Mouse (Mus musculus): Measurements from ENCODE around the gene Gm11361.

Gm11361 gene

DNA sequence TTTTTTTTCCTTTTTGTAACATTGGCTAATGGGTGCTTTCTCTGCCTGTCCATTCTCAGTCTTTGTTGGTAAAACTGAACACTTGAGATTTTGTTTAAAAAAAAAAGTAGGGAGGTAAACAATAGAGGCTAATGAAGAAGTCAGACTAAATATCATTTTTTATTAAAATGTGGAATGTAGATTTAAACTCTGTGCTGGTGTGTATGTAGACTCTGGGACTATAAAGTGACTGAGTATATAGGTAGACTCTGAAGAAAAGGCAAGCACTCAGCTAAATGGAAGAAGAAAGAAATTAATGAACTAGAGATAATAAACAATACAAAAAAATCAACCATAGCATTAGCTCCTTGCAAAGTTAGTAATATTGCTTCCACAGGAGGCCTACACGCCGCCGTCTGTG lies at the start of gene Gm11361:
Gene Gm11361 (plus strand): TSS at position 301 of the 400 bp plus-strand sequence.
- ChIA-PET POLR2A (no interaction called here), CTCF (no interaction called here)

GRCm38 (mm10) chr13:28264399-28264798 lies 7.1 kb downstream of the Gm11361 start:
- CTCF ChIA-PET, result no interaction called here
- POLR2A ChIA-PET, result no interaction called here

DNA sequence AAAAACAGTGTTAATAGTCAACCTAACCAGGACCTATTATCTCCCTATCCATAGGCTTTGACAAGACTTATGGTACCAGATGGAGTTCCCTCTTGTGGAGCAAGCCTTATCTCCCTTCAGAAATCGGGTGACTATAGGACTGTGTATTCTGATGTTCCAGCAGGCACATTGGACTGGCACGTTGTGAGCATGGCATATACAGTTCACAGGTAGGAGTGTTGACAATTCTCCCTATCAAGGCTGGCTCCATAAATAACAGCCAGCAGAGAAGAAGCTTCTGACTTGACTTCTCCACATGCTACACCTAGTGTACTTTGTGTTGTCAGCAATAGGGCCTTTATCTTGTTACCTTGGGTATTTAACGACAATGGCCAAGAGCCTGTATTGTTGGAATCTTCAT lies 30.0 kb downstream of the Gm11361 start:
- ChIA-PET POLR2A (no interaction called here), CTCF (no interaction called here)

DNA sequence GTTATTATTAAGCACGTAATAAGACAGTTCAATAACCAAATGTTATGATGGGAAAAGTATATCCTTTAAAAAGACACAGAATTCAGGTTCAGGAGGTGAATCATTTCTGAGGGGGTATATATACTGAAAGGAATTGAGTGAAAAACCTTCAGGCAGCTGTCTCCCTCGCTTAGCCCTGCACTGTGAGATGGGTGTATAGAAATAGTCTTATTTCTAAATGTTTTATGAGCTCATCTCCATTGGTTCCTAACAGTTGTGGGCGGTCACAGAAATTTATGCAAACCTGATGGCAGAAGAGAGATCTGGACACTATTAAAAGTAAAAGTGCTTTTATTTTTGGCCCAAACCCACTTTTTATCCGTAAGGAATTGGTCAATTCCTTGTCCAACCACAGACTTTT lies 36.9 kb downstream of the Gm11361 start:
- ChIA-PET CTCF (interaction anchor here in 1 of 4 experiments (1.0 kb wide), 1 partner anchor 132 kb away, joined by 3 read pairs; no protein-coding TSS in a partner anchor), POLR2A (interaction anchor here in 1 of 4 experiments (0.6 kb wide), 1 partner anchor 703 kb away, joined by 3 read pairs; no protein-coding TSS in a partner anchor)

GRCm38 (mm10) chr13:28294757-28295361 lies 37.5 kb downstream of the Gm11361 start:
- POLR2A ChIA-PET, result interaction anchor here in 2 of 4 experiments (0.6 to 0.7 kb wide), 3 partner anchors 248 to 703 kb away, joined by 3 to 4 read pairs (median 3); no protein-coding TSS in a partner anchor
- CTCF ChIA-PET, result interaction anchor here in 1 of 4 experiments (1.0 kb wide), 1 partner anchor 131 kb away, joined by 3 read pairs; no protein-coding TSS in a partner anchor

- POLR2A ChIA-PET, result interaction anchor here in 2 of 4 experiments (0.6 to 0.7 kb wide), 2 partner anchors 131 to 482 kb away, joined by 4 to 6 read pairs; no protein-coding TSS in a partner anchor
- CTCF ChIA-PET, result no interaction called here
Measured at GRCm38 (mm10) chr13:28295492-28295891, 38.2 kb downstream of the Gm11361 start.

DNA sequence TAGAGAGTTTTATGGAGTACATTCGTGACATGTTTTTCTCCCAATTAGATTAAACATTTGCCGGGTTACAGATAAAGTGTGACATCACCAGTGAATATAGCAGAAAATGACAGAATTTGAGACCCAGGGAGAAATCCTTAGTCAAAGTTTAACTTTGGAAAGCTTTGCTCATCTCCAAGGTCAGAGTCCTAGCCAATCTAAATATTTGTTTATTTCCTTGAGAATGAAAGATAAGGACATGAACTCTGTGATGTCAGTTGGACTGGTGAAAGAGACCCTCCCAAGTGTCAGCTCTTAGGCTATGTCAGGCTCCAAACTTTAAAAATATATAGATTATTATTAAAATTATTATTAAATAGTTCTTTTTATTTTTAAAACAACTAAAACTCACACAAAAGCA lies 39.8 kb downstream of the Gm11361 start:
- CTCF ChIA-PET, result no interaction called here
- POLR2A ChIA-PET, result no interaction called here

GRCm38 (mm10) chr13:28297577-28297976 lies 40.2 kb downstream of the Gm11361 start:
- ChIA-PET CTCF (no interaction called here), POLR2A (no interaction called here)
